Mouse (Mus musculus) brain, embryonic 14.5 days (tissue): ENCODE data around the gene Mlh3.

Experiments
- CTCF ChIP-seq: fragments of 200-500 bp; IDR thresholded peaks from 2 replicates; pipeline ENCODE4 v1.5.1; 2012; ENCODE audit warnings: inconsistent platforms, mild to moderate bottlenecking, moderate library complexity, borderline replicate concordance; ENCODE audit not compliant: insufficient read depth, insufficient read length; ENCODE audit errors: extremely low read depth
- POLR2A ChIP-seq: fragments of 200-500 bp; IDR thresholded peaks from 2 replicates; pipeline ENCODE4 v1.6.1; 2012; ENCODE audit warnings: mild to moderate bottlenecking, inconsistent platforms, borderline replicate concordance; ENCODE audit not compliant: poor library complexity, insufficient read depth, insufficient read length, severe bottlenecking; ENCODE audit errors: extremely low read depth

GRCm38 (mm10) chr12:85278919-85279318 is 8.5 kb upstream of the Mlh3 start:
- no peak for TF ChIP-seq CTCF
- TF ChIP-seq POLR2A = no peak
